ENCODE assay signal across 14 mouse cellular contexts in the genomic region with DNA sequence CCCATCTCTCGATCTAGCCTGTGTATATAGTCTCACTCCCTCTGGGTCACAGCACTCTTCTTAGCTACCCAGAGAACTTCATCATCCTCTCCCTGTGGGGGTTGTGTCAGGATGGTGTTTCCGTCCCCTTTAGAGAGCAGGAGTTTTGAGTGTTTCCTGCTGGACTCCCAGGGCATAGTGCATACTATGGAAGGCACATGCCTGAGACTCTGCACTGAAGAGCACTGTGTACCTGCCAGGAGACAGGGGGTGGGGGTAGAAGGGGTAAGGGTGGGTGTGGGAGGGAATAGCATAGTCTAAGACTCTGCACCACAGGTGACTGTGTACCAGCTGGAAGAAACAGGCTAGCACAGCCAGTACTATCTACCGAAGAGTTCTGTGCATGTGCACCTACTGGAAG. TPM values are rescaled to one million over a fixed set of nuclear protein-coding genes. Genes with fewer than 3 reads are reported as not detected.
DNase-seq lines count a peak whose midpoint lies in the region; ATAC-seq and TF ChIP-seq lines count a peak whose summit lies in the region.
"Had no signal": no experiment of that assay in that cellular context is flagged by ENCODE, and none has a peak within 500 bp of the region (broad histone marks: within the 10 kb centered on the region; RNA-seq: fewer than 3 reads in every experiment).

No protein-coding gene starts in this region.

- H3K4me1 ChIP-seq in heart, embryonic 10.5 days: peaks cover 85% of the 10 kb centered on the region
- H3K4me1 ChIP-seq in heart, embryonic 11.5 days (ENCODE audit: control insufficient read depth, insufficient read depth, low read length): peaks cover 72% of the 10 kb centered on the region
- peaks cover 69% of the 10 kb centered on the region for H3K4me1 ChIP-seq in lung, embryonic 15.5 days
- H3K4me1 ChIP-seq in small intestine, adult 2 months (ENCODE audit: control insufficient read depth, insufficient read depth, insufficient read length, low read length): peaks cover 55% of the 10 kb centered on the region

- H3K27ac ChIP-seq in heart, embryonic 10.5 days: peak overlapping the region; percentile 67; the same call in 1 of the 2 replicates
- no peak overlapping the region for H3K27ac ChIP-seq in heart, embryonic 11.5 days (ENCODE audit: low read depth, low read length)
- peak overlapping the region; percentile 92 for H3K27ac ChIP-seq in lung, embryonic 15.5 days
- H3K27ac ChIP-seq in small intestine, adult 2 months (ENCODE audit: insufficient read depth, low read depth, low read length): peak overlapping the region; percentile 100

- H3K36me3 ChIP-seq in heart, embryonic 10.5 days: no peaks in the 10 kb centered on the region
- H3K36me3 ChIP-seq in heart, embryonic 11.5 days (ENCODE audit: control insufficient read depth, insufficient read depth, low read length): no peaks in the 10 kb centered on the region
- no peaks in the 10 kb centered on the region for H3K36me3 ChIP-seq in lung, embryonic 15.5 days
- peaks cover 7% of the 10 kb centered on the region for H3K36me3 ChIP-seq in small intestine, adult 2 months (ENCODE audit: control insufficient read depth, insufficient read depth, low read length)

- no peak for DNase-seq in heart, embryonic 10.5 days (ENCODE audit: low spot score)
- no peak for DNase-seq in lung, postnatal 4 days
- DNase-seq in kidney, adult 9 months: peak; percentile 66
- DNase-seq in urinary bladder, adult 18-20 months (ENCODE audit: low spot score in 2 of 2): no peak
- no peak for DNase-seq in thymus, postnatal 25 days
- DNase-seq: adrenal gland, postnatal 10 days; B cell, adult 2 months; cerebellum, postnatal 14 days; forebrain, postnatal 0 days; midbrain, embryonic 14.5 days; retina, postnatal 1 day had no signal

- 0 out of 2 replicates have a peak, but pooled peaks cover 4% of the 10 kb centered on the region for H3K27me3 ChIP-seq in heart, embryonic 10.5 days (ENCODE audit: insufficient read depth, poor library complexity, severe bottlenecking)
- no peaks in the 10 kb centered on the region for H3K27me3 ChIP-seq in heart, embryonic 11.5 days (ENCODE audit: control insufficient read depth, insufficient read depth, low read length)
- H3K27me3 ChIP-seq in lung, embryonic 15.5 days: no peaks in the 10 kb centered on the region
- no peaks in the 10 kb centered on the region for H3K27me3 ChIP-seq in small intestine, adult 2 months (ENCODE audit: control insufficient read depth, insufficient read depth, low read length)

- H3K9me3 ChIP-seq in heart, embryonic 10.5 days: no peaks in the 10 kb centered on the region
- H3K9me3 ChIP-seq in heart, embryonic 11.5 days (replicated peaks; ENCODE audit: control insufficient read depth, low read length): no peaks in the 10 kb centered on the region
- no peaks in the 10 kb centered on the region for H3K9me3 ChIP-seq in lung, embryonic 15.5 days

- no peak for TF ChIP-seq CTCF in small intestine, adult 2 months (IDR thresholded peaks at IDR 0.05; ENCODE audit: extremely low read depth, insufficient read length, insufficient replicate concordance, low read depth, low read length)

- H3K4me2 ChIP-seq in heart, embryonic 11.5 days: no peak overlapping the region
- no peak overlapping the region for H3K4me2 ChIP-seq in lung, embryonic 15.5 days

- H3K9ac ChIP-seq in heart, embryonic 11.5 days (ENCODE audit: low read depth, low read length): no peak overlapping the region
- no peak overlapping the region for H3K9ac ChIP-seq in lung, embryonic 15.5 days
- H3K9ac ChIP-seq: forebrain, postnatal 0 days had no signal

- H3K4me3 ChIP-seq in heart, embryonic 10.5 days: no peak overlapping the region
- H3K4me3 ChIP-seq in heart, embryonic 11.5 days (ENCODE audit: low read depth, low read length): no peak overlapping the region
- no peak overlapping the region for H3K4me3 ChIP-seq in lung, embryonic 15.5 days
- H3K4me3 ChIP-seq in small intestine, adult 2 months (ENCODE audit: low read depth, low read length): no peak overlapping the region

- TF ChIP-seq POLR2A in small intestine, adult 2 months (IDR thresholded peaks at IDR 0.05; ENCODE audit: low read depth, low read length): no peak

- ATAC-seq in heart, embryonic 11.5 days (replicated peaks; ENCODE audit: insufficient number of reproducible peaks, low FRiP score, low TSS enrichment): no peak
- ATAC-seq in lung, embryonic 15.5 days (ENCODE audit: borderline replicate concordance, extremely low read depth, low FRiP score, low TSS enrichment): no peak
- ATAC-seq: forebrain, postnatal 0 days had no signal

- WGBS in heart, embryonic 10.5 days: 71% methylated on average over 3 of the region's 3 CpGs
- 78% methylated on average over 3 of the region's 3 CpGs for WGBS in heart, embryonic 11.5 days (ENCODE audit: insufficient replicate concordance)
- 59% methylated on average over 3 of the region's 3 CpGs for WGBS in lung, embryonic 15.5 days
- WGBS in small intestine, adult 2 months: 18% methylated on average over 3 of the region's 3 CpGs

RNA-seq across cellular contexts. Expression of gene Per2, which starts 4.8 kb away (rescaled TPM):
- polyA plus RNA-seq in heart, embryonic 10.5 days (2016; fragmentation: Nextera tagmentation; extraction: Ambion mirVana): 3.2 and 4.9 TPM in 2 replicates
- 2.8 and 4.5 TPM in 2 replicates for polyA plus RNA-seq in heart, embryonic 11.5 days (2014; fragmentation: Nextera tagmentation; extraction: Ambion mirVana)
- 8.2 and 11.4 TPM in 2 replicates for polyA plus RNA-seq in lung, embryonic 15.5 days (2015; fragmentation: Nextera tagmentation; extraction: Ambion mirVana)
- 4.1 and 5.2 TPM in 2 replicates for polyA plus RNA-seq in small intestine, adult 2 months (2012; rRNA removed)

RNA-seq across cellular contexts. Expression of gene Traf3ip1, which starts 40.1 kb away (rescaled TPM):
- 6.1 and 7.3 TPM in 2 replicates for polyA plus RNA-seq in heart, embryonic 10.5 days (2016; fragmentation: Nextera tagmentation; extraction: Ambion mirVana)
- 2.6 and 4.3 TPM in 2 replicates for polyA plus RNA-seq in heart, embryonic 11.5 days (2014; fragmentation: Nextera tagmentation; extraction: Ambion mirVana)
- 11.0 and 11.5 TPM in 2 replicates for polyA plus RNA-seq in lung, embryonic 15.5 days (2015; fragmentation: Nextera tagmentation; extraction: Ambion mirVana)
- polyA plus RNA-seq in small intestine, adult 2 months (2012; rRNA removed): 2.0 and 3.7 TPM in 2 replicates

RNA-seq across cellular contexts. Expression of gene Hes6, which starts 40.5 kb away (rescaled TPM):
- polyA plus RNA-seq in heart, embryonic 10.5 days (2016; fragmentation: Nextera tagmentation; extraction: Ambion mirVana): 70.6 and 74.2 TPM in 2 replicates
- 55.2 and 55.7 TPM in 2 replicates for polyA plus RNA-seq in heart, embryonic 11.5 days (2014; fragmentation: Nextera tagmentation; extraction: Ambion mirVana)
- polyA plus RNA-seq in lung, embryonic 15.5 days (2015; fragmentation: Nextera tagmentation; extraction: Ambion mirVana): 85.4 and 91.3 TPM in 2 replicates
- 78.8 and 113 TPM in 2 replicates for polyA plus RNA-seq in small intestine, adult 2 months (2012; rRNA removed)

RNA-seq across cellular contexts. Expression of gene Ilkap, which starts 55.8 kb away (rescaled TPM):
- 132 and 152 TPM in 2 replicates for polyA plus RNA-seq in heart, embryonic 10.5 days (2016; fragmentation: Nextera tagmentation; extraction: Ambion mirVana)
- polyA plus RNA-seq in heart, embryonic 11.5 days (2014; fragmentation: Nextera tagmentation; extraction: Ambion mirVana): 110 and 122 TPM in 2 replicates
- polyA plus RNA-seq in lung, embryonic 15.5 days (2015; fragmentation: Nextera tagmentation; extraction: Ambion mirVana): 146 and 149 TPM in 2 replicates
- 17.9 and 34.6 TPM in 2 replicates for polyA plus RNA-seq in small intestine, adult 2 months (2012; rRNA removed)
